Mouse (Mus musculus) stomach, postnatal 0 days (tissue): ENCODE measurements around the gene Ctf1.

Experiments used
- CTCF ChIP-seq: IDR thresholded peaks from 2 replicates; pipeline ENCODE4 v1.5.1; 2016; ENCODE audit warnings: antibody characterized with exemption, low read depth, mild to moderate bottlenecking, moderate library complexity
- EP300 ChIP-seq: optimal IDR thresholded peaks from 2 replicates; pipeline ENCODE3; 2016; ENCODE audit warnings: antibody characterized with exemption

GRCm38 (mm10) chr7:127744366-127745045 is 32.0 kb downstream of the Ctf1 start, which contains the start of gene Fbxl19:
- TF ChIP-seq CTCF (peak; percentile 78), EP300 (no peak)
